Mouse (Mus musculus) E14TG2a.4 (cell line): ENCODE data around the gene Rasgef1b.

Experiments
- CTCF ChIP-seq: conservative IDR thresholded peaks from 2 replicates; pipeline ENCODE4 v1.5.1; 2014; ENCODE audit warnings: low read length
- NANOG ChIP-seq: IDR thresholded peaks from 2 replicates; pipeline ENCODE4 v1.6.1; 2014; ENCODE audit warnings: borderline replicate concordance, low read length, mixed read lengths
- POU5F1 ChIP-seq: IDR thresholded peaks from 2 replicates; pipeline ENCODE4 v1.6.1; 2014; ENCODE audit warnings: low read length, borderline replicate concordance

GRCm38 (mm10) chr5:99620771-99621170 is 108.1 kb downstream of the Rasgef1b start:
- no peak for TF ChIP-seq CTCF
- TF ChIP-seq NANOG: no peak
- no peak for TF ChIP-seq POU5F1
